In the genomic region with DNA sequence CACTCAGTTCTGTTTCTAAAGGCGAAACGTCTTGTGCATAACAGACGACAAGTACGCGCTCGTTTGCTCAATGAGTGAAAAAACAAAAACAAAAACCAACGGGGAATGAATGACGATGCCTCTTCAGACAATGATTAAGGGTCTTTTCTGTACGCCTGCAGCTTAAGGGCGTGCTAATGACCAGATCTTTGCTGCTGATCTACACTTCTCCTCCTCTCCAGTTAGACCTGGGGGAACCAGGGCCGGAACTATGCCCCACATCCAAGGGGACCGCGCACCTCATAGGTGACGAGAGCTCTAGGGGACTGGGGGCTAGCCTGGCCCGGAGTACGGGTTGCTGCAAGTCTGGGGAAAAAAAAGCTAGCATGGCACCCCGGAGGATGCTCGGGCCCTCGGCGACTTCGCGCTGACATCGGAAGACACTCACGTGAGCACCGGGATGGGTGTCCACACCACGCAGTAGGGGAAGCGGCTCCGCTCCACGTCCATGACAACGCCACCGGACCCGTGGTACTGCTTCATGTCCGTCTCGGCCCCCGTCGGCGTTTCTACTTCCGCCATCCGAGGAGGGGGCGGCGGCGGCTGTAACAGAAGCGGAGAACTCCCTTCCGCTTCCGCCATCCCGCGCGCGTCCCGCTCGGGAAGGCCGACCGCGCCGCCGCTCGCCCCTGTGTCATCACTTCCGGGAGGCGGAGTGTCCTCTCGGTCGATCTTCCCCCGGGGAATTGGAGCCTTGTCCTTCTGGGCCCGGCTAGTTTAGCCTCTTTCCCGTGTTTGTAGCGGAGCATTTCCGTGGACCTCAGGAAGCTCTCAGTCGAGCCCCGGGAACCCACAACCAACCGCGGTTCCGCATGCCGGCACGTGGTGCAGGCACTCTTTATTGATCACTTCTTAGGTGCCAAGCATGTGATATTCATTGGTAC, we compare ENCODE assay signal across 8 mouse cellular contexts. TPM values are rescaled to one million over a fixed set of nuclear protein-coding genes. Genes with fewer than 3 reads are reported as not detected.
DNase-seq lines count a peak whose midpoint lies in the region; ATAC-seq and TF ChIP-seq lines count a peak whose summit lies in the region.

A gene (minus strand): TSS at position 689 of the 923 bp plus-strand sequence.

- no peaks in the 10 kb centered on the region for H3K4me1 ChIP-seq in hindbrain, postnatal 0 days (ENCODE audit: insufficient read depth, low read length)

- no peak for TF ChIP-seq CTCF in gastrocnemius, adult 2 months (IDR thresholded peaks at IDR 0.05)
- no peak for TF ChIP-seq CTCF in hindbrain, postnatal 0 days (IDR thresholded peaks at IDR 0.05; ENCODE audit: low read depth)
- TF ChIP-seq CTCF in left cerebral cortex, adult 2 months (IDR thresholded peaks at IDR 0.05), result no peak; the same call in 1 of the 2 replicates

- under 1% methylated on average over 73 of the region's 73 CpGs for WGBS in hindbrain, postnatal 0 days

- no peaks in the 10 kb centered on the region for H3K36me3 ChIP-seq in hindbrain, postnatal 0 days (ENCODE audit: insufficient read depth, low read length)

- peak; percentile 89 for DNase-seq in WW6 (ENCODE audit: low read depth, low spot score)
- peak; percentile 91 to 94 for DNase-seq in cerebellum, postnatal 4 days (ENCODE audit: low spot score in 2 of 2)
- DNase-seq in gastrocnemius, adult 2 months, result peak; percentile 97
- peak; percentile 99 for DNase-seq in hindbrain, postnatal 0 days (ENCODE audit: low spot score)
- DNase-seq in left cerebral cortex, adult 2 months (ENCODE audit: extremely low spot score in 1 of 2, low spot score in 2 of 2), result peak; percentile 95 to 98
- DNase-seq in right cerebral cortex, adult 2 months (ENCODE audit: low spot score in 2 of 2), result peak; percentile 95 to 98
- DNase-seq in urinary bladder, postnatal 14 days (ENCODE audit: low spot score), result peak; percentile 94

- H3K9ac ChIP-seq in hindbrain, postnatal 0 days (replicated peaks; ENCODE audit: low read length), result peak within 1 kb of the TSS; percentile 83

- H3K4me2 ChIP-seq in hindbrain, postnatal 0 days (ENCODE audit: low read depth, low read length), result peak within 1 kb of the TSS; percentile 83

- ATAC-seq in hindbrain, postnatal 0 days, result peak; percentile 96
- peak; percentile 95 for ATAC-seq in megakaryocyte, adult 5-6 weeks (ENCODE audit: poor library complexity, severe bottlenecking)

- H3K27me3 ChIP-seq in hindbrain, postnatal 0 days (ENCODE audit: insufficient read depth, low read length), result no peaks in the 10 kb centered on the region

- H3K27ac ChIP-seq in gastrocnemius, adult 2 months, result peak within 1 kb of the TSS; percentile 95
- peak within 1 kb of the TSS; percentile 94 for H3K27ac ChIP-seq in hindbrain, postnatal 0 days
- H3K27ac ChIP-seq in left cerebral cortex, adult 2 months, result peak within 1 kb of the TSS; percentile 90

- H3K9me3 ChIP-seq in hindbrain, postnatal 0 days (ENCODE audit: low read length), result no peaks in the 10 kb centered on the region

- peak within 1 kb of the TSS; percentile 81 for H3K4me3 ChIP-seq in gastrocnemius, adult 2 months
- H3K4me3 ChIP-seq in hindbrain, postnatal 0 days (ENCODE audit: low read length), result peak within 1 kb of the TSS; percentile 71
- peak within 1 kb of the TSS; percentile 91 for H3K4me3 ChIP-seq in left cerebral cortex, adult 2 months

- intact Hi-C loops in gastrocnemius, adult 2 months (cut with DNase I), result no loop called here
- intact Hi-C loops in left cerebral cortex, adult 2 months (cut with DNase I), result no loop called here

RNA-seq across cellular contexts. Expression of the gene that starts here (rescaled TPM):
- total RNA-seq in gastrocnemius, adult 2 months (2021), result 10 to 100 TPM; 21.6 to 25.7 TPM
- total RNA-seq in hindbrain, postnatal 0 days (2014; rRNA removed), result 120 and 138 TPM in 2 replicates
- polyA plus RNA-seq in hindbrain, postnatal 0 days (2015; fragmentation: Nextera tagmentation; extraction: Ambion mirVana), result 127 and 136 TPM in 2 replicates
- total RNA-seq in left cerebral cortex, adult 2 months (2021), result 10 to 100 TPM; 87.3 to 91.2 TPM
- 34.2 and 38.5 TPM in 2 replicates for total RNA-seq in megakaryocyte, adult 5-6 weeks (2015)
- total RNA-seq in megakaryocyte, adult 5-6 weeks (2017), result 13.3 and 15.0 TPM in 2 replicates

Comparison
In these comparisons a context has a peak if more than half of its experiments do, and no peak if none do; other contexts are left out.
1. Peak in every context shown above with its lines: DNase-seq, ATAC-seq, H3K4me3 ChIP-seq and H3K27ac ChIP-seq.